Mouse (Mus musculus): ENCODE results near the gene Fhad1. TPM values are rescaled to one million over a fixed set of nuclear protein-coding genes. Genes with fewer than 3 reads are reported as not detected.

Fhad1 gene
- polyA plus RNA-seq, 1 experiment: 4.9 TPM

DNA sequence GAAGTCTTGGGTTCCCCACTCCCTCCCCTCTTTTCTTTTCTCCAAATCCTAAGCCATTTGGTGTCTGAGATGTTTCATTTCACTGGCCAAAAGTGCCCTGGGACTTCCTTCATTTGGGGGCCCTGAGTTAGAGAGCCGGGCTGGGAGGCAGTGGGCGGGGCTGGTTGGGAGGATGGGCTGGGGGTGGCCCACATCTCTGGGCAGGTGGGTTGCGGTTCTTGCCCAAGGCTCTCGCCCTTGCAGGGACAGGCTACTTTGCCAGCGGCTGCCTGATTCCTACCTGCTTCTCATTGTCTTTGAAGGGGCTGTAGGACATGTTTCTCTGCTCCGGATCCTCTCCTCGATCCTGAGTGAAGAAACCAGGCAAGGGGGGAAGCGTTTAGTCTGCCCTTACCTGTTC, 116.0 kb downstream of the Fhad1 start:
- Histone ChIP-seq H3K4me3 (ENCODE audit: insufficient read depth, low read length) (no peak overlapping the region), H3K27ac (ENCODE audit: insufficient read depth, low read depth, low read length) (no peak overlapping the region), H3K4me1 (ENCODE audit: control insufficient read depth, insufficient read depth, low read length) (no peaks in the 10 kb centered on the region)
- TF ChIP-seq POLR2A (IDR thresholded peaks at IDR 0.05; ENCODE audit: borderline replicate concordance, low read depth, low read length) (no peak), CTCF (IDR thresholded peaks at IDR 0.05; ENCODE audit: low read depth, low read length) (no peak)

GRCm38 (mm10) chr4:141897838-141898237, 117.0 kb downstream of the Fhad1 start:
- H3K27ac ChIP-seq (ENCODE audit: insufficient read depth, low read depth, low read length): no peak overlapping the region
- TF ChIP-seq POLR2A (IDR thresholded peaks at IDR 0.05; ENCODE audit: borderline replicate concordance, low read depth, low read length): no peak
- no peak for TF ChIP-seq CTCF (IDR thresholded peaks at IDR 0.05; ENCODE audit: low read depth, low read length)
- no peaks in the 10 kb centered on the region for H3K4me1 ChIP-seq (ENCODE audit: control insufficient read depth, insufficient read depth, low read length)
- H3K4me3 ChIP-seq (ENCODE audit: insufficient read depth, low read length): no peak overlapping the region

DNA sequence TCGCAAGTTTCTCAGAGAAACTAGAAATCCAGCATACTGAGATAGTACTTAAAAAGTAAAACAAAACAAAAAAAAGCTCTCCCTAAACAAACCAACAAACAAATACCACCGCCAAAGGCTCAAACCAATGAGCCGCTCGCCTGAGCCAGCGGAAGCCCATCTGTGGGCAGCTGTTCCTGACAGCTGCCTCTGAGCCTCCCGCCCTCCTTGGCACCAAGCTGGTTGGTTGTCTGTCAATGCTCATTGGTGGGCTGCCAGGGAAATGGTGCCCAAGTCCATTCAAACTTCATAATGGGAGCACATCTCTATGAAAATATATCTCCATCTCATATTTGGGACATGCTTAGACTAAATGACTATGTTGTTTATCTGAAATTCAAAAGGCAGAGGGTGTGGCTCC, 117.7 kb downstream of the Fhad1 start:
- no peak overlapping the region for H3K4me3 ChIP-seq (ENCODE audit: insufficient read depth, low read length)
- H3K4me1 ChIP-seq (ENCODE audit: control insufficient read depth, insufficient read depth, low read length): no peaks in the 10 kb centered on the region
- H3K27ac ChIP-seq (ENCODE audit: insufficient read depth, low read depth, low read length): no peak overlapping the region
- TF ChIP-seq CTCF (IDR thresholded peaks at IDR 0.05; ENCODE audit: low read depth, low read length) (no peak), POLR2A (IDR thresholded peaks at IDR 0.05; ENCODE audit: borderline replicate concordance, low read depth, low read length) (no peak)

DNA sequence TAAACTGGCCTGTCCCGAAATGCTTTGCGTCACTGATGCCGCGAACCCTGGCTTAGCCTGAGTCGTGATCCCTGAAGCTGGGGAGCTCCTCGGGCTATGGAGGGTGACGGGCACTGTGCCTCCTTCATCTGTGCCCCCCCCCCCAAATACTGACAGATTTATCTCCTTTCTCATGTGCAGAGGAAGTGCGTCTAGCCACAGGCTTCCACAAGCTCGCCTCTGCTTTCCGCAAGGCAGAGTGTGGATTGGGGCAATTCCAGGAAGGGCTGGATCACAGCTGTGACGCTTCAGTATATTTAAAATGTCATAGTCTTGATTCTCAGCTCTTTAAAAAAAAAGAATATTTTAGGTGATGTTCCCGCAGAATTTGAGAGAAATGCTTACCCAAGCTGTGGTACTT, 119.1 kb downstream of the Fhad1 start:
- TF ChIP-seq POLR2A (IDR thresholded peaks at IDR 0.05; ENCODE audit: borderline replicate concordance, low read depth, low read length) (no peak), CTCF (IDR thresholded peaks at IDR 0.05; ENCODE audit: low read depth, low read length) (no peak)
- no peaks in the 10 kb centered on the region for H3K4me1 ChIP-seq (ENCODE audit: control insufficient read depth, insufficient read depth, low read length)
- H3K27ac ChIP-seq (ENCODE audit: insufficient read depth, low read depth, low read length): no peak overlapping the region
- H3K4me3 ChIP-seq (ENCODE audit: insufficient read depth, low read length): no peak overlapping the region

DNA sequence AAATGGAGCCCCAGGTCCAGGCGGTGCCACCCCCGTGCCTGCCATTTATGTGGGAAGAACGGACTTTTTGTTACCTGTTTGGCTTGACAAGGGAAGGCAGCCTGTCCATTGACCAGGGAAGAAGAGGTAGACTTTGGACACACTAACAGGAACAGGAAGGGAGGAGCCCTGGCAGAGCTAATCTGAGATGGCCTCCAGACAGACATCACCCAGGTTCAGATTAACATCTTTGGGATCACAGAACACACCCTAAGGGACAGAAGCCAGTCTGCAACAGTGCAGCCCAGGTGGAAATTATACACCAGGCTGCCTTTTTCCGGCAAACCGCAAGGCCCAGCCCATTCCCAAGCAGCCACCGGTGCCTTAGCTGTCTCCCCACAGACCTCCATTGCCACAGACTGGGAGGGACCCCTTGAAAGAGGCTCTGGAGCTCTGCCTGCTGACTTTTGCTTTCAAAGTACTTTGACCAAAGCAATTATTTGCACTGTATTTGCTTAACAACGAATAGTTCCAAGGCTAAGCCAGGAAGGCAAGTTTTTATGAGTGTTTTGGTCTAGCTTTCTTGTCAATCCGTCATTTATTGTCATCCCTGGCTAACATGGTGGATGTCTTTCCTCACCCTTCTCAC, 121.6 kb downstream of the Fhad1 start:
- TF ChIP-seq CTCF (IDR thresholded peaks at IDR 0.05; ENCODE audit: low read depth, low read length) (no peak), POLR2A (IDR thresholded peaks at IDR 0.05; ENCODE audit: borderline replicate concordance, low read depth, low read length) (no peak)
- no peak overlapping the region for H3K27ac ChIP-seq (ENCODE audit: insufficient read depth, low read depth, low read length)
- no peaks in the 10 kb centered on the region for H3K4me1 ChIP-seq (ENCODE audit: control insufficient read depth, insufficient read depth, low read length)
- no peak overlapping the region for H3K4me3 ChIP-seq (ENCODE audit: insufficient read depth, low read length)

GRCm38 (mm10) chr4:141886385-141886968, 128.4 kb downstream of the Fhad1 start:
- no peak overlapping the region for H3K4me3 ChIP-seq (ENCODE audit: insufficient read depth, low read length)
- H3K27ac ChIP-seq (ENCODE audit: insufficient read depth, low read depth, low read length): no peak overlapping the region
- no peak for TF ChIP-seq CTCF (IDR thresholded peaks at IDR 0.05; ENCODE audit: low read depth, low read length)
- TF ChIP-seq POLR2A (IDR thresholded peaks at IDR 0.05; ENCODE audit: borderline replicate concordance, low read depth, low read length): no peak
- H3K4me1 ChIP-seq (ENCODE audit: control insufficient read depth, insufficient read depth, low read length): no peaks in the 10 kb centered on the region

GRCm38 (mm10) chr4:141885451-141885850, 129.4 kb downstream of the Fhad1 start:
- Histone ChIP-seq H3K4me1 (ENCODE audit: control insufficient read depth, insufficient read depth, low read length) (no peaks in the 10 kb centered on the region), H3K27ac (ENCODE audit: insufficient read depth, low read depth, low read length) (no peak overlapping the region), H3K4me3 (ENCODE audit: insufficient read depth, low read length) (no peak overlapping the region)
- TF ChIP-seq POLR2A (IDR thresholded peaks at IDR 0.05; ENCODE audit: borderline replicate concordance, low read depth, low read length): no peak
- TF ChIP-seq CTCF (IDR thresholded peaks at IDR 0.05; ENCODE audit: low read depth, low read length): no peak

- Histone ChIP-seq H3K4me1 (ENCODE audit: control insufficient read depth, insufficient read depth, low read length) (no peaks in the 10 kb centered on the region), H3K27ac (ENCODE audit: insufficient read depth, low read depth, low read length) (no peak overlapping the region), H3K4me3 (ENCODE audit: insufficient read depth, low read length) (no peak overlapping the region)
- TF ChIP-seq CTCF (IDR thresholded peaks at IDR 0.05; ENCODE audit: low read depth, low read length) (no peak), POLR2A (IDR thresholded peaks at IDR 0.05; ENCODE audit: borderline replicate concordance, low read depth, low read length) (no peak)
Observed at GRCm38 (mm10) chr4:141882858-141883257, 132.0 kb downstream of the Fhad1 start.

GRCm38 (mm10) chr4:141881950-141882349, 132.9 kb downstream of the Fhad1 start:
- no peak overlapping the region for H3K27ac ChIP-seq (ENCODE audit: insufficient read depth, low read depth, low read length)

DNA sequence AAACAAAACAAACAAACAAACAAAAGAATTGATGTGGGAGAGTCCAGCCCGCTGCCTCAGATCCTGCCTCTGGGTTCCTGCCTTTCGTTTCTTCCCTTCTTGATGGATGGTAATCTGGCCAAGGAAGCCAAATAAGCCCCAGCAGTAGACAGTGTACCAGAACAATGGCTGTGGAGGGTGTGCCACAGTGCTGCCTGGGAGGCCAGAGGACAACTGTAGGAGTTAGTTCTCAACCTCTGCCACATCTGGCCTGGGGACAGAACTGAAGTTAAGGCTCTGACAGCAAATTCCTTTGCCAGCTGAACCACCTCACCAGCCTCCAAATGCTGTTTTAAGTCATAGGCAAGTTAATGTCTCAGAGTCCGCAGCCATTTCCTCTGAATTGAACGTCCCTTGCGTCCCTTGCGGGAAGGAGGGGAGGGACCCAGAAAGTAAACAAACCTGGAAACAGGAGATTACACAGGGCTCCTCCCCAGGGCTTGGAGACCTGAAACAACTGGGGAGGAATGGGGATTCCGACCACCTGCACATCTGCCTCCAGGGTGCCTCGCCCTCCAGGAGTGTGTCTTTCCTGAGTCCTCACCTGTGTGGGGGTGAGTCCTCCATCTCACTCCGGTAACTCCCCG, 133.5 kb downstream of the Fhad1 start:
- Histone ChIP-seq H3K27ac (ENCODE audit: insufficient read depth, low read depth, low read length) (no peak overlapping the region), H3K4me1 (ENCODE audit: control insufficient read depth, insufficient read depth, low read length) (no peaks in the 10 kb centered on the region), H3K4me3 (ENCODE audit: insufficient read depth, low read length) (no peak overlapping the region)
- TF ChIP-seq CTCF (IDR thresholded peaks at IDR 0.05; ENCODE audit: low read depth, low read length) (no peak), POLR2A (IDR thresholded peaks at IDR 0.05; ENCODE audit: borderline replicate concordance, low read depth, low read length) (no peak)

More at GRCm38 (mm10) chr4:141881950-141882349, 132.9 kb downstream of the Fhad1 start:
- Histone ChIP-seq H3K4me1 (ENCODE audit: control insufficient read depth, insufficient read depth, low read length) (no peaks in the 10 kb centered on the region), H3K4me3 (ENCODE audit: insufficient read depth, low read length) (no peak overlapping the region)
- TF ChIP-seq CTCF (IDR thresholded peaks at IDR 0.05; ENCODE audit: low read depth, low read length) (no peak), POLR2A (IDR thresholded peaks at IDR 0.05; ENCODE audit: borderline replicate concordance, low read depth, low read length) (no peak)

Data from bone marrow macrophage, adult 2 months (primary cell).